Mouse (Mus musculus): ENCODE measurements around the gene Wnt5a.

Wnt5a gene

GRCm38 (mm10) chr14:28509441-28510340 is 5.1 kb downstream of the Wnt5a start:
- no peak for DNase-seq

DNA sequence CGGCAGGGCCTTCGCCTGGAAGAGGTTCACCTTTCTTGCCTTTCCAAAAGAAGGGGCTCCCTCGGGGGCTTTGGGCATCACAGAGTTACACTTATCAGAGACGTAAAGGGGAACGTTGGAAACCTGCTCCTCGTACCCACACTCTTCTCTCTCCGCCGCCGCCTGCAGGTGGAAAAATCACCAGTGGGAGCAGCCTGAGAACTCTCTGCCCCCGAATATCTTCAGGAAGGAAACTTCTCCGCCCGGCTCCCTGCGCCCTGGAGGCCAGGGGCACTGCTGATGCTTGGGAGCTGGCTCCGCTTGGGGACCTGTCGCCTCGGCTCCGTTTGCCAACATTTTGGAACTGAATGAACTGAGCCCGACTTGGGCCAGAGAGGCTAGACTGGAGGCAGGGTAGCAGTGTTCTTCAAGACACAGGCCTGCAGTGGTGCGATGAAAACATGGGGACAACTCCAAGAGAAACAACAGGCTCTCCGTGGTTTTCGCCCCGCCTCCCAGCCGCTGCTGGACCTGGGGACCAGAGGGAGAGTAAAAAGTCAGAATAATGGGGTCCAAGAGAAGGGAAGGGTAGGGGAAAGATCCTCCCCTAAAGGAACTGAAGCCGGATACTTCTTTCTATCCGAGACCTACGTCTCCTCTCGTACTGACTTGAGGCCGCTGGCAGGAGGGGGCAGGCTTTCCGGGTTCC is 5.9 kb downstream of the Wnt5a start:
- no peak for DNase-seq

GRCm38 (mm10) chr14:28511029-28511651 is 6.6 kb downstream of the Wnt5a start:
- no peak for DNase-seq

DNA sequence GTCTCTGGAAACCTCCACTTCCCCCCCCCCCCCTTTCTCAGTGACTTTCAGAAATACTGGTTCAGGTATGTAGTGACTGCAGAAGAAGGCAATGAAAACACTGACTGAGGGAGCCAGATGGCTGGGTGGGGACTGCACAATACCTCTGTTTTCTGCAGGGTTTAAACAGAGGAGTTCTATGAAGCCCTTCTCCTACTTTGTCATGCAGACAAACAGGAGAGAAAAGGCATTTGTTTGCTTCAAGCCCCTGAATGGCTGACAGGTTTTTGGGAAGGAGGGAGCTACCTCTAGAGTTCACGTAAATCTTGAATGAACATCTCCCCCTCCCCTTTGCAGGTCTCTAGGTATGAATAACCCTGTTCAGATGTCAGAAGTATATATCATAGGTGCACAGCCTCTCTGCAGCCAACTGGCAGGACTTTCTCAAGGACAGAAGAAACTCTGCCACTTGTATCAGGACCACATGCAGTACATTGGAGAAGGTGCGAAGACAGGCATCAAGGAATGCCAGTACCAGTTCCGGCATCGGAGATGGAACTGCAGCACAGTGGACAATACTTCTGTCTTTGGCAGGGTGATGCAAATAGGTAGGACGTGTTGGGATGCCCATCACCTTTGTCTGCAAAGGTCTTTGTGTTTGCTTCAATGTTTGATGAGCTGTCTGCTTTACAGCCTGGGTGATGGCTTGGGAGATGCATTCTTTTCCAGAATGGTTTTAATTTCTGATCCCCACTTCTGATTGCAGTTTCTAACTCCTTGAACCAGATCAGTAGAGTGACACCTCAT is 8.4 kb downstream of the Wnt5a start:
- no peak for DNase-seq

DNA sequence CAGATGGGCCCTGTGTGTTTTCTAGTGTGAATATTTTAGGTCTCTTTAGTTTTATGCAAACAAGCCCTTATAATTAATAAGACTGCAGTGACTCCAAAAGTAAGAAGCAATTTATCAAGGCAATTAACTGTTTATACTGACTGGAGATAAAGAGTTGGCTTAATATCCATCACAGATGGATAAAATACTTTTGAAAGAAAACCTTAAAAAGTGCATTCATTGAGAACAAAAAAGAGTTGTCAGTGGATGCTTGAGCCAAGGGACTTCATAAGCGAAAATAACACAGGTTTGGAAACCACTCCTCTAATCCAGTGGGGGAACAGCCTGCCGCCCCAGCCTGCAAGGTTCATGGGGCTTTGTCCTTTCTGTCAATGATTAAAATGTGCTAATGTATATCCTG is 9.6 kb downstream of the Wnt5a start:
- DNase-seq: no peak

DNA sequence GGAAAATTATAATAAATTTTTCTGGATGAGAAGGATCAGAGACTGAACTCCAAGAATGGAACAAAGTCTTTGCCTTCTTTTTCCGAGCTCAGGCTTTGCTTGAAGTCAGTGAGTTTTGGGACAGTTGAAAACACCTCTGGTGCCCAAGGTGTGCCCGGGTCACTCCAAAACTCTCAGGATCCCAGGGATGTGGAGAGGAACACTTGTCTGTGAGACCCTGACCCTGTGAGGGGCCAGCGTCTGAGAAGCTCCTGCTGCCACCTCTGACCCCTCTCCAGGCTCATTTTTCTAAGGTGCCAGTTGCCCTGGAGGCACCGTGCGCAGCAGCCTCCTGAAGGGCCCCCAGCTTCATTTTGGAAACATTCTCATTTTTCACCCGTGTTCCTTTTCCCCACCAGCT is 10.8 kb downstream of the Wnt5a start:
- DNase-seq: no peak

- no peak for DNase-seq
Observed at GRCm38 (mm10) chr14:28517631-28518560, 13.3 kb downstream of the Wnt5a start.

DNA sequence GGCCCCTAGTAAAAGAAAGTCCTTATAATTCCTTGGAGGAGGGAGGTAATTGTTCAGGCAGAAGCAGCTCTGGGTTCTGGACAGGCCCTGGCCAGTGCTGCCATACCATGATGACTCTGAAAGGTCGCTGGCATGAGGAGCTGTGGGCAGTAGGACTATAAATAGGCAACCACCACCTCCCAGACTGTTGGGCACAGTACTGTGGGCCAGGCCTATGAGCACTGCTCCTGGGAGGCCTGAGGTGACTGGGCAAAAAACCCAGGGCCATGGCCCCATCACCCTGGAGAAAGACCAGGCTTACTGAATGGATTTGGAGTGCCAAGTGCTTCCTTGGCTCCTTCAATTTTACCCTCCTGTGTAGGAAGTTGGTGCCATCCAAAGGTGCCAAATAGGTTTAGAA is 16.6 kb downstream of the Wnt5a start:
- DNase-seq: no peak

GRCm38 (mm10) chr14:28522611-28523010 is 18.1 kb downstream of the Wnt5a start:
- DNase-seq: no peak

GRCm38 (mm10) chr14:28525566-28525965 is 21.0 kb downstream of the Wnt5a start:
- DNase-seq: no peak

DNA sequence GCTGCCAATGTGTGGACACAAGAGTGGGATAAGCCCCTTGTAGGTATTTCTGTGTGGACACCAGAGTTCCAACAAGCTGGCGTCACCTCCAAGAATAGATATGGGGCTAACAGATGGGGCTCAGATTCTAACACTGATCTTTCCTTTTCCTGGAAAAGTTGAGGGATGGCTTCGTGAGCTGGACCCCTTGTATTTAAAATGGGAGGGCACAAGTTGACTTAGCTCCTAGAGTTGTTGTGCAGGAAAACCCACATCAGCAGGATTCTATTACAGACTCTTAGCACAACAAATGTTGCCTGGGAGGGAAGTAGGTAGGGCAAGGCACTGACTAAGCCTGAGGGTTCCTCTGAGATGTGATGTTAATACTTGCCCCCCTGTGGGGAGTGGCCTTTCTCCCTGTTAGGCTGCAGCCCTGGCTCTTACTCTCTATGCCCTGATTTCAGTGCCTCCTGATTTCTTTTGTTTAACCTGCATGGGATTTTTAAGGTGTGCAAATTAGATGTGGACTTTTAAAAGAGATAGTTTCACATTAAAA is 23.7 kb downstream of the Wnt5a start:
- DNase-seq: no peak

DNA sequence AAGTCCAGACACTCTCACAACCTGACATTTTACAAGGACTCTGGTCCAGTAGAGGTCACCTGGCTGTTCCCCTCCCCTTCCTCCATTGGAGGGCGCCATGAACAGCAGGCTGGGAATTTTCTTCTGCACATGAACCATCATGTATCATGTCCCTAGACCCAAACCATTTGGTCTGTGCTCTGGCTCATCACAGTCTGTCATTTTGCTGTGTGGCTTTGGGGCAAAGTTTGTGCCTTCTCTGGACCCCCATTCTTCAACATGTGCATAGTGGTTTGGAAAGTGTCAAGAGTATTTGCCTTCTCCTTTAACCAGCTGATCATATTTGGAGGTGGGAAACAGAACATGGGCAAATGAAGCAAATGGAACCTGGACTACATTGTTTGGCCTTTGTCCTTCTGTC is 27.0 kb downstream of the Wnt5a start:
- DNase-seq: no peak

- no peak for DNase-seq
Observed at GRCm38 (mm10) chr14:28532943-28533342, 28.4 kb downstream of the Wnt5a start.

GRCm38 (mm10) chr14:28533876-28534275 is 29.3 kb downstream of the Wnt5a start:
- no peak for DNase-seq

- DNase-seq: peak; percentile 51
Observed at GRCm38 (mm10) chr14:28535814-28536213, 31.3 kb downstream of the Wnt5a start.

DNA sequence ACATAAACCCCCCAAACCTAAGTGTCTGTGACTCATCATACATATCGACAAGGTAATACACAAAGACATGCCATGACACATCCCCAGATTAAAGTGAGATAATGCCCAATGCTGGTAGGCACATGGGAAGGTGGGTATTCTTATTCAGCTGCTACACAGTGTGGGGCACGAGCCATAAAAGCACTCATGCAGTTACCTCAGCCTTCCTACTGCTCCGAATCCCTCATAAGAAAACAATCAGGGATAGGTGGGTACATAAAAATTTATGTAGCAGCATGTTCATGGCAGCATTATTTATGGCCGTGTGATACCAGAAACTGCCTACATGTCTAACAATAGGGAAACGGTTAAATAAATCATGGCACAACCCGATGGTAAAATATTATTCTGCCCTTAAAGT is 35.0 kb downstream of the Wnt5a start:
- DNase-seq: no peak

GRCm38 (mm10) chr14:28542117-28542741 is 37.7 kb downstream of the Wnt5a start:
- no peak for DNase-seq

DNA sequence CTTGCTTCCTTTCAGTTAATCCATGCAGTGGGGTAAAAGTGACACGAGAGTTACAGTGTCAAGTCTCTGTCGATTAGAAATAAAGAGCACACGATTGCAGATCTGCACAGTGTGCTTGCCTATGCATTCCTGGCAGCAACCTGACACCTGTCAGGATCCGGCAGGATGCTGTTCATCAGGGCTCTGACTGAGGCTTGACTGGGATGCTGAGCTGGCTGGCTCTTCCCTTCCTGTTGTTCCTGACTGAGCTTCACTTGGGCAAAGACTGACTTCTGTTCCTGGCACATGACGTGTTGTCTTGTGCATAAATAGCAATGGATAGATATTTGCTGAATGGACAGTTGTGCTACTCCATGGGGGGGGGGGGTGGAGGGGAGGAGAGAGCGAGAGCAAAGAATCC is 57.3 kb downstream of the Wnt5a start:
- DNase-seq: no peak

All from cerebellum, adult 8-10 months (tissue).